Mouse (Mus musculus): Measurements from ENCODE around the gene Rpl13. TPM values are rescaled to one million over a fixed set of nuclear protein-coding genes. Genes with fewer than 3 reads are reported as not detected.

Rpl13 gene
- polyA plus RNA-seq (2014; fragmentation: Illumina TruSeq; extraction: RNeasy Lipid Tissue Mini Kit (QIAGEN cat#74804); ENCODE audit: low read depth, low replicate concordance): 652 TPM

GRCm38 (mm10) chr8:123101735-123102685 is at the start of gene Rpl13:
Gene Rpl13, plus strand, starts transcription at chr8:123102350.

GRCm38 (mm10) chr8:123062721-123063120 is 39.4 kb upstream of the Rpl13 start, which contains the start of gene Spg7:
Gene Spg7, plus strand, starts transcription at chr8:123062942.

GRCm38 (mm10) chr8:123117127-123117731 is 15.1 kb downstream of the Rpl13 start, which contains the start of gene Cpne7:
Gene Cpne7, plus strand, starts transcription at chr8:123117374.

Other genes starting within 250 kb of the Rpl13 start
- 61.7 TPM for gene Ankrd11, start 60.1 kb upstream of the Rpl13 start, polyA plus RNA-seq (2014; fragmentation: Illumina TruSeq; extraction: RNeasy Lipid Tissue Mini Kit (QIAGEN cat#74804); ENCODE audit: low read depth, low replicate concordance)
- 107 TPM for gene Spg7, start 39.4 kb upstream of the Rpl13 start, polyA plus RNA-seq (2014; fragmentation: Illumina TruSeq; extraction: RNeasy Lipid Tissue Mini Kit (QIAGEN cat#74804); ENCODE audit: low read depth, low replicate concordance)
- 0.76 TPM for gene Cpne7, start 15.0 kb downstream of the Rpl13 start, polyA plus RNA-seq (2014; fragmentation: Illumina TruSeq; extraction: RNeasy Lipid Tissue Mini Kit (QIAGEN cat#74804); ENCODE audit: low read depth, low replicate concordance)
- gene Sult5a1, start 56.0 kb downstream of the Rpl13 start, polyA plus RNA-seq (2014; fragmentation: Illumina TruSeq; extraction: RNeasy Lipid Tissue Mini Kit (QIAGEN cat#74804); ENCODE audit: low read depth, low replicate concordance): 0.10 TPM
- gene Dpep1, start 83.9 kb downstream of the Rpl13 start, polyA plus RNA-seq (2014; fragmentation: Illumina TruSeq; extraction: RNeasy Lipid Tissue Mini Kit (QIAGEN cat#74804); ENCODE audit: low read depth, low replicate concordance): 50.5 TPM
- gene Chmp1a, start 110.4 kb downstream of the Rpl13 start, polyA plus RNA-seq (2014; fragmentation: Illumina TruSeq; extraction: RNeasy Lipid Tissue Mini Kit (QIAGEN cat#74804); ENCODE audit: low read depth, low replicate concordance): 67.3 TPM
- 30.4 TPM for gene Spata33, start 110.5 kb downstream of the Rpl13 start, polyA plus RNA-seq (2014; fragmentation: Illumina TruSeq; extraction: RNeasy Lipid Tissue Mini Kit (QIAGEN cat#74804); ENCODE audit: low read depth, low replicate concordance)
- 32.9 TPM for gene Cdk10, start 122.5 kb downstream of the Rpl13 start, polyA plus RNA-seq (2014; fragmentation: Illumina TruSeq; extraction: RNeasy Lipid Tissue Mini Kit (QIAGEN cat#74804); ENCODE audit: low read depth, low replicate concordance)
- gene Spata2l, start 133.9 kb downstream of the Rpl13 start, polyA plus RNA-seq (2014; fragmentation: Illumina TruSeq; extraction: RNeasy Lipid Tissue Mini Kit (QIAGEN cat#74804); ENCODE audit: low read depth, low replicate concordance): 4.2 TPM
- gene Zfp276, start 151.8 kb downstream of the Rpl13 start, polyA plus RNA-seq (2014; fragmentation: Illumina TruSeq; extraction: RNeasy Lipid Tissue Mini Kit (QIAGEN cat#74804); ENCODE audit: low read depth, low replicate concordance): 15.2 TPM
- 19.4 TPM for gene Vps9d1, start 152.0 kb downstream of the Rpl13 start, polyA plus RNA-seq (2014; fragmentation: Illumina TruSeq; extraction: RNeasy Lipid Tissue Mini Kit (QIAGEN cat#74804); ENCODE audit: low read depth, low replicate concordance)
- gene Fanca, start 216.2 kb downstream of the Rpl13 start, polyA plus RNA-seq (2014; fragmentation: Illumina TruSeq; extraction: RNeasy Lipid Tissue Mini Kit (QIAGEN cat#74804); ENCODE audit: low read depth, low replicate concordance): 3.1 TPM
- not detected for gene Spire2, start 230.4 kb downstream of the Rpl13 start, polyA plus RNA-seq (2014; fragmentation: Illumina TruSeq; extraction: RNeasy Lipid Tissue Mini Kit (QIAGEN cat#74804); ENCODE audit: low read depth, low replicate concordance)